Mouse (Mus musculus) kidney, postnatal 14 days (tissue): Measurements from ENCODE around the gene Gm10277.
"Not testable (repeated sequence)": the region's sequence is repeated elsewhere in the genome, so short reads cannot be mapped to it uniquely, and the experiment has no call there.

Experiments
- DNase-seq: peaks from one replicate; pipeline ENCODE4 v3.0.0; 2022; ENCODE audit warnings: mixed read lengths

The Gm10277 gene

DNA sequence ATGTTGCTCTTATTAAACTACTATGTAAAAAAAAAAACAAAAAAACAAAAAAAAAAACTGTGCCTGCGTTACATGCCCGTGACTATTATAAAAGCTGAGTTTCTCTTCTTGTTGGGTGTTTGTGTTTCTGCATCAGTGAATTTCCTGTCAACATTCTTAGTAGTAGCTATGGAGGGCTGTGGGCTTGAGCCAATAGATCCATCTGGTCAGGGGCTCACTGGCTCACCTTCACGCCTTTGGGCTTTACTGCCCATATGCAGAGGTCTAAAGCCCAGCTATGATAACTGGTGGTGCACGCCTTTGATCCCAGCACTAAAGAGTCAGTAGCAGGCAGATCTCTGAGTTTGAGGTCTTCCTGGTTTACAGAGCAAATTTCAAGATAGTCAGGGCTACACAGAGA lies 18.1 kb downstream of the Gm10277 start:
- peak; percentile 14 for DNase-seq

DNA sequence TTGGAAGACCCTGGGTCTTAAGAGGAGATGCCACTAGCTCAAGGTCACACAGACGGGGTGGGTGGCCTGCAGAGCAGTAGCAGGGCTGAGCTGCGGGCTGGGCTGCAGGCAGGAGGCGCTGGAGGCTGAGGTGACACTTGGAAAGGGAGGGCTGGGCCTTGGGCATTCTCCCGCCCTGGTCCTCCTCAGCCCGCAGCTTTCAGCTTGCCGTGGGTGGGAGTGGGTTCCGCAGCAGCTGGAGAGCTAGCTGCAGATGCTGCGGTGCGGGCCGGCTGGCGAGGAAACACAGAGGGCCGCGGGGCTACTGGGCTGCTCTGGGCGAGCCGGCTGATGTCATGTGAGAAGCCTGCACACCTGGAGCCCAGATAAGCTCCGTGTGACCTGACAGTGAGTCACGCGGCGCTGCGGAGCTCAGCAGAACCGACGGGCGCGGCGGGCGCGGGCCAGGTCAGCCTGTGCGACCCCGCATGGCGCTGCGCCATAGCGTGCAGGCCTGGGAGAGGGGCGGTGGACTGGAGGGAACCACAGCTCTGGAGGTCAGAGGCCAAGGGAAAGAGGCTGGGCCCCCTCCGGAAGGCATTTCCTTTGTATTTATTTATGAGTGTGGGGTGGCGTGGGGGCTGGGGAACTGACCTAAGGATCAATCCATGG lies 21.1 kb downstream of the Gm10277 start:
- DNase-seq = peak; percentile 88

DNA sequence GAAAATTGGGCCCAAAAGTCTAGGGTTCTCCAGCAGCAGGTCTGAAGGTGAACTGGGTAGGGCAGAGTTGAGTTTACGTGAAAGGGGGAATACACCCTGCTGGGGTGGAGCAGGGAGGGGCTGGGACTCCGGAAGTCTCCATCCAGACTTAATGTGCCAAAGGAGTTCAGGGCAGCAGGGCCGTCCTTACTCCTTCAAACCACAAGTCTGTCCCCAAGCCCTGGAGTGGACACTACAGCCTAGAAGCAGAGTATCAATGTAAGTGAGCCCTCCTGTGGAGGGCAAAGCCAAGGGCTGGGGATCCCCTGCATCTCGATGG lies 22.1 kb downstream of the Gm10277 start:
- DNase-seq = no peak

- DNase-seq = peak; percentile 86
Measured at GRCm38 (mm10) chr11:77764694-77765458, 22.7 kb downstream of the Gm10277 start.

GRCm38 (mm10) chr11:77763673-77764340 lies 23.7 kb downstream of the Gm10277 start:
- DNase-seq = peak; percentile 90

DNA sequence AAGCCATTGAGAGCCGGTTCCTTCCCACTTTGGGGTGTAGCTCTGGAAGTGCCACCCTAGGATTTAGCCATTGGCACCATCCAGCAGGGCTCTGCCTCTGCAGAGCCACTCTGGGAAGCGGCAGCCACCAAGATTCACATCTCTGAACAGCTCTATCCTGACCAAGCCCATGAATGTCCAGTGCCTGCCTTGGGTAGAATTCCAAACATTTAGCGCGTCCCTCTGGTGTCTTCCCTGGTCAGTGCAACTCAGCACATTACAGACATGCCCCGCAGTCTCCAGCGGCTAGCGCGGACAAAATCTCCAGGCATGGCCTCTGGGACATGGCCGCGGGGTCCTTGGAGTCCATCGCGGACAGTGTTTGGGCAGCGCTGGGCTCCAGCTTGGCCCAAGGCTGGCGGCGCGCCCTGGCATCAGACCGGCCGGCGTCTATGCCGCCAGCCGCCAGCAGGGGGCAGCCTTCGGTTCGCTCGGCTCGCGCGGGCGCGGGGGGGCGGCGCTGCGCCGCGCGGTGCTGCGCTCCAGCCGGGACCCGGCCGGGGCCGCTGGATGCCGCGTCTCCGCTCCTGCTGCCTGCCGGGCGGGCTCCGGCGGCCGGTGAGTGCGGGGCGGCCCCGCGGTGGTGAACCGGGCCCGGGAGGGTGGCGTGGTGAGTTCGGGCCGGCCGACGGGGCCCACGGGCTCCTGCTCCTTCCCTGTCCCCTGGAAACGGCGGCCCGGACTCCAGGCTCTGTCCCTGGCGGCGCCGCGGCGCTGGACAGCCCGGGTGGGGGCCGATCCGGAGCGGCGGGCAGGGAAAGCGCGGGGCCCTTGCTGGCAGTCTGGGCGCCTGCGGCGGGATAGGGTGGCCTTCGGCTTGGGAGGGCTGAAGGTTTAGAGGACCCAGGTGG lies 24.5 kb downstream of the Gm10277 start, which contains the start of gene Myo18a:
Myo18a (plus strand) TSS at position 464 of the 890 bp plus-strand sequence.
- peak; percentile 94 for DNase-seq

GRCm38 (mm10) chr11:77760031-77760430 lies 27.5 kb downstream of the Gm10277 start:
- no peak for DNase-seq

DNA sequence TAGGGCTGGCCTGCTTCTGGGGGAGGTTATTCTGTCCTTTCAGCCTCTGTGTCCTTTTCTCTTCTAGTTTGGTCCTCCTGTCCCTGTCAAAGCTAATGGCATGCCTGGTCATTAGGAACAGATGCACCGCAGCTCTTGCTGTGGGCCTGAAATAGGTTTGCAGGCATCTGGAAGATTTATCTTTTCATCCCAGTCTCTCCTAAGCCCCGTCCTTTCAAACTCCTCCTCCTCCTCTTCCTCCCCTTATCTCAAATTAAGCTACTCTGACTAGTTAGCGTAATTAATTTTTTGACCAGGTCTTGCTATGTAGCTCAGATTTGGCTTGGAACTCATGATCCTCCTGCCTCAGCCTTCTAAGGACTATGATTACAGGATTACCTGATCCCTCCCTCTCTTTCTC lies 34.1 kb downstream of the Gm10277 start:
- no peak for DNase-seq

GRCm38 (mm10) chr11:77752525-77752924 lies 35.0 kb downstream of the Gm10277 start:
- no peak for DNase-seq

DNA sequence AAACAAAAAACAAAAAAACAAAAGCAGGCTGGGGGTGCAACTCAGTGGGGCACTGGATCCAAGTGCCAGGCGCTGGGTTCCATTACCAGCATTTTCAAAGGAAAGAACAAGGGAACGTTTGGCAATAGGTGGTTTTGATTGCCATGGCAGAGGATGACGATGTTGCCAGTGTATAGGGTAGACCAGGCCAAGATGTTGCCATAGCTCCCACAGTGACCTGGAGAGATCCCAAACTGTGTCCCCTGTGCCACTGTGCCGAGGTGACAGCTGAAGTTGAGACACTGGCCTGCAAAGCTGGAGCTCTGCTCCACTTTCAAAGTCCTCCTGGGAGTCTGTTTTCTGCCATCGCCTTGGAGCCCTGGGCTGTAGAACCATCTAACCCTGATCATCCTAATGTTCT lies 38.6 kb downstream of the Gm10277 start:
- DNase-seq = no peak

DNA sequence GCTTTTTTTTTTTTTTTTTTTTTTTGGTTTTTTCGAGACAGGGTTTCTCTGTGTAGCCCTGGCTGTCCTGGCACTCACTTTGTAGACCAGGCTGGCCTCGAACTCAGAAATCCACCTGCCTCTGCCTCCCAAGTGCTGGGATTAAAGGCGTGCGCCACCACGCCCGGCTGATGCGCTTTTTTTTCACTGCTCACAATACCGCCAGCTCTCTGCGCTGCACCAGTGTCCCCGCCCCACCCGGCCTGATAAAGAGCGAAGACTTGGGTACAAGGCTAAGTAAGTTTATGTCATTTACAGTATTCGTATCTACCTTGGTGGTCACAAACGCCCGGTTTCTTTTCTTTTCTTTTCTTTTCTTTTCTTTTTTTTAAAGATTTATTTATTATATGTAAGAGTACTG lies 40.4 kb downstream of the Gm10277 start:
- DNase-seq = not testable (repeated sequence)

DNA sequence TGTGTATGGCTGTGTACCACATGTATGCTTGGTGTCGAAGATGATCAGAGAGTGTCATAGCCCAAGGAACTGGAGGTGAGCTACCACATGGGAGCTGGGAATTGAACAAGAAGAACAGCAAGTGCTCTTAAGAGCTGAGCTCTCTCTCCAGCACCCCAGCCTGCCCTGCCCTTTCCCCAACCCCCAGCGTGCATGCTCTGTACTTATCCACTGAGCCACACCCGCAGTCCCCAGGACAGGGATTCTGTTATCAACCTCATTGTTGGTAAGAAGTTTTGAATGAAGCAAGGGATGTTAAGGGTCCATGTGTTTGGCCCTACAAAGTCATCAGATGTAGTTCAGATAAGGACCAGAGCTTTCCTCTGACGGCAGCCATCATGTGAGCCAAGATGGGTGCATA lies 40.9 kb downstream of the Gm10277 start:
- no peak for DNase-seq

GRCm38 (mm10) chr11:77743966-77744365 lies 43.6 kb downstream of the Gm10277 start:
- peak; percentile 58 for DNase-seq

- DNase-seq = no peak
Measured at GRCm38 (mm10) chr11:77738555-77738954, 49.0 kb downstream of the Gm10277 start.

DNA sequence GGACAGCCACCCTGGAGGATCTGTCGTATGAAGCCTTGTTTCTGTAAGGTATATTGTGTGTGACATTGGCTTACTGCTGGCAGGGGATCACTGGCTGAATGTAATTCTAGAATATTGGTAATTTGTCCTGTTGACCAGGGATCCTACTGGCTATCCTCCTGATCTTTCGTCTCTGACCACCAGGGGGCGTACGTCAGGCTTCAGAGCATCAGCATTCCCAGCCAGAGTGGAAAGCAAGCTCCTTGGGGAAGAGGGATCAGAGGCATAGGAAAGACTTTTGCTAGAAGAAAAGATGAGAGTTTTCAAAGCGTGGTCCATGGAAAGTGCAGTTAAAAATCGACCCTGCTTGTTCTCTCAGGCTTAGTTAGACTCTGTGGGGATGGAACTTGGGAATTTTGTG lies 50.3 kb downstream of the Gm10277 start:
- DNase-seq = peak; percentile 90
